Mouse (Mus musculus) bone marrow, adult 2 months (tissue): ENCODE measurements around the gene Grik3.

Experiments used
- CTCF ChIP-seq: fragments of 200-500 bp; IDR thresholded peaks from 2 replicates; pipeline ENCODE4 v1.5.1; 2011; ENCODE audit warnings: low read length, control low read depth; ENCODE audit not compliant: control insufficient read depth, insufficient read depth
- POLR2A ChIP-seq: fragments of 200-500 bp; IDR thresholded peaks from 2 replicates; pipeline ENCODE4 v1.6.1; 2011; ENCODE audit warnings: low read depth, mild to moderate bottlenecking, control low read depth, low read length, borderline replicate concordance; ENCODE audit not compliant: control insufficient read depth

GRCm38 (mm10) chr4:125535977-125536376 lies 45.5 kb downstream of the Grik3 start:
- no peak for TF ChIP-seq CTCF
- no peak for TF ChIP-seq POLR2A
